Mouse (Mus musculus) heart, embryonic 16.5 days (tissue): ENCODE data around the gene Wbp11. TPM values are rescaled to one million over a fixed set of nuclear protein-coding genes. Genes with fewer than 3 reads are reported as not detected.

Source experiments
- ATAC-seq: fragments of 200-750 bp; cut with Nextera tagmentation; replicated peaks from 2 replicates; pipeline ENCODE4 v1.8.0; 2017; ENCODE audit warnings: moderate number of reproducible peaks; ENCODE audit not compliant: insufficient read depth, low FRiP score; ENCODE audit errors: extremely low read depth
- H3K27ac ChIP-seq: fragments of 300-500 bp; sonication (generic); 2 replicates; pipeline ENCODE4 v1.5.1; 2014; ENCODE audit warnings: mild to moderate bottlenecking, low read length, control low read depth, moderate library complexity
- H3K27me3 ChIP-seq: fragments of 300-500 bp; sonication (generic); 2 replicates; pipeline ENCODE4 v1.6.1; 2014; ENCODE audit warnings: low read length, mixed read lengths; ENCODE audit not compliant: control insufficient read depth, insufficient read depth
- H3K36me3 ChIP-seq: fragments of 300-500 bp; sonication (generic); 2 replicates; pipeline ENCODE4 v1.6.1; 2014; ENCODE audit not compliant: control insufficient read depth, insufficient read depth
- H3K4me1 ChIP-seq: fragments of 300-500 bp; sonication (generic); 2 replicates; pipeline ENCODE4 v1.6.1; 2014; ENCODE audit warnings: low read length, mixed read lengths; ENCODE audit not compliant: control insufficient read depth, insufficient read depth
- H3K4me2 ChIP-seq: fragments of 300-500 bp; sonication (generic); 2 replicates; pipeline ENCODE4 v1.6.1; 2014; ENCODE audit warnings: low read depth, mild to moderate bottlenecking, control low read depth, low read length
- H3K4me3 ChIP-seq: fragments of 300-500 bp; sonication (generic); 2 replicates; pipeline ENCODE4 v1.5.1; 2014; ENCODE audit warnings: mild to moderate bottlenecking, control low read depth, low read length
- H3K9ac ChIP-seq: fragments of 300-500 bp; sonication (generic); 2 replicates; pipeline ENCODE4 v1.6.1; 2014; ENCODE audit warnings: low read length, control low read depth
- H3K9me3 ChIP-seq: fragments of 300-500 bp; sonication (generic); replicated peaks from 2 replicates; pipeline ENCODE4 v1.6.1; 2016; ENCODE audit warnings: low read length; ENCODE audit not compliant: control insufficient read depth
- WGBS: fragments of 180-500 bp; shearing (Covaris S2); extraction: QIAGEN DNeasy Blood & Tissue Kit; methylation state at CpG from one replicate; pipeline ENCODE4 v1.1.7; 2014; 5-methylcytosine and 5-hydroxymethylcytosine counted together
- microRNA-seq: library from miRNA; unstranded; fragments of <30 nt; microRNA quantifications from one replicate; pipeline ENCODE4, GENCODE M21; 2017
- polyA plus RNA-seq: library from polyadenylated mRNA; unstranded; fragments of >200 nt; fragmentation: Nextera tagmentation; extraction: Ambion mirVana; gene quantifications from 2 replicates; pipeline ENCODE4 v1.2.1, GENCODE M21; 2015

The Wbp11 gene
- polyA plus RNA-seq, 1 experiment from 2014 or later = 77.7 TPM

GRCm38 (mm10) chr6:136763912-136764311 is 64.1 kb downstream of the Wbp11 start:
- H3K4me1 ChIP-seq = peaks cover 7% of the 10 kb centered on the region
- H3K9me3 ChIP-seq = peaks cover 6% of the 10 kb centered on the region; the same call in 1 of the 2 replicates
- no peak overlapping the region for H3K9ac ChIP-seq
- no peaks in the 10 kb centered on the region for H3K27me3 ChIP-seq
- WGBS = 6% methylated on average over 1 of the region's 1 CpGs
- no peak overlapping the region for H3K4me3 ChIP-seq
- peak; percentile 55; the same call in 1 of the 2 replicates for ATAC-seq
- no peak overlapping the region for H3K4me2 ChIP-seq
- no peaks in the 10 kb centered on the region for H3K36me3 ChIP-seq
- no peak overlapping the region for H3K27ac ChIP-seq

Small RNAs within 50 kb of the gene (microRNA-seq; reads per million reads assigned to microRNA genes)
- gene Gm44364 = not detected

Other genes starting within 250 kb of the Wbp11 start
- 6.3 and 7.1 TPM in 2 replicates for gene Plbd1, start 166.3 kb downstream of the Wbp11 start, polyA plus RNA-seq
- gene Gucy2c, start 46.5 kb downstream of the Wbp11 start, polyA plus RNA-seq = 0.05 and 0.11 TPM in 2 replicates
- 0.16 and 0.20 TPM in 2 replicates for gene Hist4h4, start 23.8 kb downstream of the Wbp11 start, polyA plus RNA-seq
- gene H2afj, start 20.0 kb downstream of the Wbp11 start, polyA plus RNA-seq = 79.2 and 90.0 TPM in 2 replicates
- gene BC049715, start 607 bp downstream of the Wbp11 start, polyA plus RNA-seq = 0.99 and 2.5 TPM in 2 replicates
- not detected in 2 replicates for gene Smco3, start 7.2 kb upstream of the Wbp11 start, polyA plus RNA-seq
- gene Art4, start 29.5 kb upstream of the Wbp11 start, polyA plus RNA-seq = 11.6 and 13.6 TPM in 2 replicates
- gene Mgp, start 47.6 kb upstream of the Wbp11 start, polyA plus RNA-seq = 570 and 632 TPM in 2 replicates
- gene Erp27, start 93.9 kb upstream of the Wbp11 start, polyA plus RNA-seq = 0.70 and 0.96 TPM in 2 replicates
- 0.38 and 0.62 TPM in 2 replicates for gene Pde6h, start 95.6 kb upstream of the Wbp11 start, polyA plus RNA-seq
- gene Arhgdib, start 113.7 kb upstream of the Wbp11 start, polyA plus RNA-seq = 103 and 152 TPM in 2 replicates